Mouse (Mus musculus) heart, postnatal 0 days (tissue): Measurements from ENCODE around the gene Erg. TPM values are rescaled to one million over a fixed set of nuclear protein-coding genes. Genes with fewer than 3 reads are reported as not detected.

Experiments
- ATAC-seq: fragments of 200-750 bp; cut with Nextera tagmentation; 2 replicates; pipeline ENCODE4 v1.8.0; 2017; ENCODE audit warnings: low read depth, moderate number of reproducible peaks, moderate library complexity; ENCODE audit not compliant: insufficient read depth
- DNase-seq: peaks from one replicate; pipeline ENCODE4 v3.0.0-alpha.2; 2016; ENCODE audit warnings: low spot score
- H3K27ac ChIP-seq: fragments of 300-500 bp; sonication (generic); 2 replicates; pipeline ENCODE4 v1.5.1; 2014; ENCODE audit warnings: low read depth, mild to moderate bottlenecking
- H3K27me3 ChIP-seq: fragments of 300-500 bp; sonication (generic); 2 replicates; pipeline ENCODE4 v1.6.1; 2014; ENCODE audit warnings: low read length, mixed read lengths; ENCODE audit not compliant: control insufficient read depth, insufficient read depth
- H3K36me3 ChIP-seq: fragments of 300-500 bp; sonication (generic); replicated peaks from 2 replicates; pipeline ENCODE4 v1.6.1; 2014; ENCODE audit warnings: low read length, mixed read lengths; ENCODE audit not compliant: control insufficient read depth, insufficient read depth
- H3K4me1 ChIP-seq: fragments of 300-500 bp; sonication (generic); 2 replicates; pipeline ENCODE4 v1.6.1; 2014; ENCODE audit warnings: antibody characterized with exemption; ENCODE audit not compliant: control insufficient read depth, insufficient read depth
- H3K4me2 ChIP-seq: fragments of 300-500 bp; sonication (generic); 2 replicates; pipeline ENCODE4 v1.6.1; 2014; ENCODE audit warnings: low read depth, mild to moderate bottlenecking, low read length, moderate library complexity
- H3K4me3 ChIP-seq: fragments of 300-500 bp; sonication (generic); 2 replicates; pipeline ENCODE4 v1.5.1; 2014; ENCODE audit warnings: low read depth, low read length
- H3K9ac ChIP-seq: fragments of 300-500 bp; sonication (generic); replicated peaks from 2 replicates; pipeline ENCODE4 v1.6.1; 2014; ENCODE audit warnings: low read depth, low read length, mixed read lengths
- H3K9me3 ChIP-seq: fragments of 300-500 bp; sonication (generic); replicated peaks from 2 replicates; pipeline ENCODE4 v1.6.1; 2016; ENCODE audit warnings: low read length; ENCODE audit not compliant: control insufficient read depth
- CTCF ChIP-seq: IDR thresholded peaks from 2 replicates; pipeline ENCODE4 v1.5.1; 2016; ENCODE audit warnings: antibody characterized with exemption, control low read depth, low read depth
- EP300 ChIP-seq: IDR thresholded peaks from 2 replicates; pipeline ENCODE4 v1.6.1; 2016; ENCODE audit warnings: antibody characterized with exemption, low read depth
- WGBS: fragments of 180-500 bp; shearing (Covaris S2); extraction: QIAGEN DNeasy Blood & Tissue Kit; methylation state at CpG from one replicate; pipeline ENCODE4 v1.1.7; 2014; 5-methylcytosine and 5-hydroxymethylcytosine counted together
- polyA plus RNA-seq: library from polyadenylated mRNA; unstranded; fragments of >200 nt; fragmentation: Nextera tagmentation; extraction: Ambion mirVana; gene quantifications from 2 replicates; pipeline ENCODE4 v1.2.1, GENCODE M21; 2015
- total RNA-seq: library from RNA; depleted of rRNA; stranded (reverse); fragments of >200 nt; gene quantifications from 2 replicates; pipeline ENCODE4 v1.2.3, GENCODE M21; 2014; ENCODE audit warnings: low replicate concordance

Erg gene
- total and polyA plus RNA-seq, 2 experiments from 2014 or later = 7.2 to 12.1 TPM

- Histone ChIP-seq H3K9me3 (no peaks in the 10 kb centered on the region), H3K4me1 (no peaks in the 10 kb centered on the region), H3K36me3 (no peaks in the 10 kb centered on the region), H3K4me2 (no peak overlapping the region), H3K27me3 (no peaks in the 10 kb centered on the region), H3K4me3 (no peak overlapping the region), H3K27ac (no peak overlapping the region), H3K9ac (no peak overlapping the region)
- no peak for TF ChIP-seq CTCF
- no peak for TF ChIP-seq EP300
- no peak for DNase-seq
- 53% methylated on average over 7 of the region's 7 CpGs for WGBS
- ATAC-seq = no peak
Observed at GRCm38 (mm10) chr16:95597578-95597951, 11.2 kb upstream of the Erg start.

- WGBS = 77% methylated on average over 11 of the region's 11 CpGs
- Histone ChIP-seq H3K27ac (no peak overlapping the region), H3K27me3 (no peaks in the 10 kb centered on the region), H3K36me3 (no peaks in the 10 kb centered on the region), H3K4me1 (no peaks in the 10 kb centered on the region), H3K9me3 (no peaks in the 10 kb centered on the region; the same call in 1 of the 2 replicates), H3K9ac (no peak overlapping the region), H3K4me2 (no peak overlapping the region), H3K4me3 (no peak overlapping the region)
- ATAC-seq (no peak), DNase-seq (no peak)
- TF ChIP-seq EP300 = no peak
- TF ChIP-seq CTCF = no peak
Observed at GRCm38 (mm10) chr16:95596884-95597577, 10.6 kb upstream of the Erg start.

GRCm38 (mm10) chr16:95588849-95589248 is 2.5 kb upstream of the Erg start:
- ATAC-seq (no peak), DNase-seq (no peak)
- no peak for TF ChIP-seq CTCF
- TF ChIP-seq EP300 = no peak
- Histone ChIP-seq H3K27ac (no peak overlapping the region), H3K4me1 (peaks cover 9% of the 10 kb centered on the region), H3K36me3 (no peaks in the 10 kb centered on the region), H3K9ac (no peak overlapping the region), H3K27me3 (peaks cover 35% of the 10 kb centered on the region), H3K9me3 (no peaks in the 10 kb centered on the region; the same call in 1 of the 2 replicates), H3K4me2 (no peak overlapping the region), H3K4me3 (no peak overlapping the region)
- 69% methylated on average over 5 of the region's 5 CpGs for WGBS

- peaks cover 9% of the 10 kb centered on the region for H3K4me1 ChIP-seq
- H3K4me3 ChIP-seq = no peak overlapping the region
- 61% methylated on average over 7 of the region's 7 CpGs for WGBS
- no peak overlapping the region for H3K4me2 ChIP-seq
- H3K27ac ChIP-seq = no peak overlapping the region
- no peaks in the 10 kb centered on the region for H3K36me3 ChIP-seq
- DNase-seq (no peak), ATAC-seq (no peak)
- TF ChIP-seq CTCF (no peak), EP300 (no peak)
- H3K9me3 ChIP-seq = no peaks in the 10 kb centered on the region
- H3K27me3 ChIP-seq = peaks cover 56% of the 10 kb centered on the region
- no peak overlapping the region for H3K9ac ChIP-seq
Observed at GRCm38 (mm10) chr16:95586726-95587125, 333 bp upstream of the Erg start.

- peak overlapping the region; percentile 40 for H3K4me3 ChIP-seq
- ATAC-seq (peak; percentile 67), DNase-seq (no peak)
- H3K27ac ChIP-seq = no peak overlapping the region
- peak; percentile 27 for TF ChIP-seq CTCF
- TF ChIP-seq EP300 = no peak
- no peak overlapping the region for H3K9ac ChIP-seq
- 1% methylated on average over 36 of the region's 36 CpGs for WGBS
- peak overlapping the region; percentile 62 for H3K4me2 ChIP-seq
- peaks cover 9% of the 10 kb centered on the region for H3K4me1 ChIP-seq
- no peaks in the 10 kb centered on the region for H3K9me3 ChIP-seq
- no peaks in the 10 kb centered on the region for H3K36me3 ChIP-seq
- peaks cover 61% of the 10 kb centered on the region for H3K27me3 ChIP-seq
Observed at GRCm38 (mm10) chr16:95585541-95586310, 667 bp downstream of the Erg start.
